Mouse (Mus musculus): ENCODE measurements around the gene Tmprss13.

DNA sequence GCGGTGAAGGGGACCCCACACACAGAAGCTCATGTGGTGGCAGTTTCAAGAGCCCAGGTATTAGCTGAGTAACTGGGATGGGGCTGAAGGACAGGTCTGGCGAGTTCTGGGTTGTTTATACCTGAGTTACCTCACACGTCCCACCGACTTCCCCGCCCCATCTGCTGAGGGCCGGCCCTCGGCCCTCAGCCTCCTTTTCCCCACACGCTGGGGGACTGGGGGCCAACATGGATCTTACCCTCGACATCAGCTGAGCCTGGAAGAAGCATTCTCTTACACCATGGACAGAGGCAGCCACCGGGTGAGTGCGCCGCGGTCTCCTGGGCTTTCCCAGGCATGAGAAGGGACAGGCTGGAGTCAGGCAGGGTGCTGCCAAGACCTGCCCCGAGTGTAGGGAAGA, at the start of gene Tmprss13:
- TF ChIP-seq POLR2A (IDR thresholded peaks at IDR 0.05; ENCODE audit: borderline replicate concordance, control insufficient read depth, low read depth, low read length) (no peak), CTCF (IDR thresholded peaks at IDR 0.05; ENCODE audit: control insufficient read depth, insufficient read depth, low read length) (no peak)
